Mouse (Mus musculus) heart, embryonic 12.5 days (tissue): ENCODE results near the gene Ehd1. TPM values are rescaled to one million over a fixed set of nuclear protein-coding genes. Genes with fewer than 3 reads are reported as not detected.

Experiments
- ATAC-seq: fragments of 200-750 bp; cut with Nextera tagmentation; 2 replicates; pipeline ENCODE4 v1.8.0; 2017; ENCODE audit warnings: moderate TSS enrichment, moderate library complexity; ENCODE audit not compliant: insufficient number of reproducible peaks, low FRiP score
- H3K27ac ChIP-seq: fragments of 300-500 bp; sonication (generic); 2 replicates; pipeline ENCODE4 v1.5.1; 2016; ENCODE audit warnings: mild to moderate bottlenecking, moderate library complexity; ENCODE audit not compliant: poor library complexity, severe bottlenecking
- H3K27me3 ChIP-seq: fragments of 300-500 bp; sonication (generic); replicated peaks from 2 replicates; pipeline ENCODE4 v1.6.1; 2016; ENCODE audit warnings: mild to moderate bottlenecking, moderate library complexity
- H3K36me3 ChIP-seq: fragments of 300-500 bp; sonication (generic); 2 replicates; pipeline ENCODE4 v1.6.1; 2016; ENCODE audit warnings: mild to moderate bottlenecking, moderate library complexity
- H3K4me1 ChIP-seq: fragments of 300-500 bp; sonication (generic); replicated peaks from 2 replicates; pipeline ENCODE4 v1.6.1; 2016; ENCODE audit warnings: mild to moderate bottlenecking
- H3K4me2 ChIP-seq: fragments of 300-500 bp; sonication (generic); 2 replicates; pipeline ENCODE4 v1.6.1; 2016; ENCODE audit warnings: mild to moderate bottlenecking, moderate library complexity
- H3K4me3 ChIP-seq: fragments of 300-500 bp; sonication (generic); 2 replicates; pipeline ENCODE4 v1.5.1; 2016; ENCODE audit warnings: mild to moderate bottlenecking
- H3K9ac ChIP-seq: fragments of 300-500 bp; sonication (generic); 2 replicates; pipeline ENCODE4 v1.6.1; 2016; ENCODE audit warnings: mild to moderate bottlenecking, moderate library complexity
- H3K9me3 ChIP-seq: fragments of 300-500 bp; sonication (generic); replicated peaks from 2 replicates; pipeline ENCODE4 v1.6.1; 2016; ENCODE audit warnings: mild to moderate bottlenecking, moderate library complexity
- WGBS: fragments of 180-500 bp; shearing (Covaris S2); methylation state at CpG from one replicate; pipeline ENCODE4 v1.1.7; 2016; 5-methylcytosine and 5-hydroxymethylcytosine counted together
- polyA plus RNA-seq: library from polyadenylated mRNA; unstranded; fragments of >200 nt; fragmentation: Nextera tagmentation; extraction: Ambion mirVana; gene quantifications from 2 replicates; pipeline ENCODE4 v1.2.1, GENCODE M21; 2016

Ehd1 gene
- polyA plus RNA-seq, 1 experiment from 2014 or later: 88.7 TPM

GRCm38 (mm10) chr19:6261379-6261778 lies 15.1 kb upstream of the Ehd1 start:
- ATAC-seq: no peak
- Histone ChIP-seq H3K4me1 (no peaks in the 10 kb centered on the region), H3K27ac (no peak overlapping the region), H3K4me3 (no peak overlapping the region), H3K9ac (no peak overlapping the region), H3K36me3 (peaks cover 60% of the 10 kb centered on the region), H3K4me2 (no peak overlapping the region), H3K9me3 (peaks cover 4% of the 10 kb centered on the region; the same call in 1 of the 2 replicates), H3K27me3 (no peaks in the 10 kb centered on the region)
- WGBS: 91% methylated on average over 14 of the region's 14 CpGs

GRCm38 (mm10) chr19:6262222-6262621 lies 14.3 kb upstream of the Ehd1 start:
- 56% methylated on average over 7 of the region's 7 CpGs for WGBS
- Histone ChIP-seq H3K36me3 (peaks cover 51% of the 10 kb centered on the region), H3K27me3 (no peaks in the 10 kb centered on the region), H3K4me3 (no peak overlapping the region), H3K9ac (no peak overlapping the region), H3K9me3 (peaks cover 4% of the 10 kb centered on the region; the same call in 1 of the 2 replicates), H3K4me1 (no peaks in the 10 kb centered on the region), H3K4me2 (no peak overlapping the region), H3K27ac (no peak overlapping the region)
- no peak for ATAC-seq

GRCm38 (mm10) chr19:6262839-6263433 lies 13.6 kb upstream of the Ehd1 start:
- H3K4me1 ChIP-seq: no peaks in the 10 kb centered on the region
- no peak overlapping the region for H3K27ac ChIP-seq
- H3K36me3 ChIP-seq: peaks cover 44% of the 10 kb centered on the region
- no peaks in the 10 kb centered on the region for H3K27me3 ChIP-seq
- 84% methylated on average over 8 of the region's 8 CpGs for WGBS
- ATAC-seq: no peak
- H3K9ac ChIP-seq: no peak overlapping the region
- H3K4me2 ChIP-seq: no peak overlapping the region
- no peak overlapping the region for H3K4me3 ChIP-seq
- peaks cover 4% of the 10 kb centered on the region; the same call in 1 of the 2 replicates for H3K9me3 ChIP-seq

GRCm38 (mm10) chr19:6264200-6264599 lies 12.3 kb upstream of the Ehd1 start:
- ATAC-seq: no peak
- 72% methylated on average over 9 of the region's 9 CpGs for WGBS
- no peak overlapping the region for H3K9ac ChIP-seq
- peaks cover 32% of the 10 kb centered on the region for H3K36me3 ChIP-seq
- H3K9me3 ChIP-seq: peaks cover 4% of the 10 kb centered on the region; the same call in 1 of the 2 replicates
- H3K4me1 ChIP-seq: no peaks in the 10 kb centered on the region
- no peak overlapping the region for H3K27ac ChIP-seq
- H3K27me3 ChIP-seq: no peaks in the 10 kb centered on the region
- H3K4me2 ChIP-seq: no peak overlapping the region
- H3K4me3 ChIP-seq: no peak overlapping the region

- 80% methylated on average over 8 of the region's 8 CpGs for WGBS
- Histone ChIP-seq H3K27ac (no peak overlapping the region), H3K36me3 (peaks cover 25% of the 10 kb centered on the region), H3K4me2 (no peak overlapping the region), H3K4me3 (no peak overlapping the region), H3K9ac (no peak overlapping the region), H3K9me3 (peaks cover 4% of the 10 kb centered on the region; the same call in 1 of the 2 replicates), H3K27me3 (no peaks in the 10 kb centered on the region), H3K4me1 (no peaks in the 10 kb centered on the region)
- ATAC-seq: no peak
Observed at GRCm38 (mm10) chr19:6264945-6265344, 11.6 kb upstream of the Ehd1 start.

GRCm38 (mm10) chr19:6265727-6266182 lies 10.8 kb upstream of the Ehd1 start:
- WGBS: 60% methylated on average over 6 of the region's 6 CpGs
- H3K27ac ChIP-seq: no peak overlapping the region
- H3K9ac ChIP-seq: no peak overlapping the region
- no peak overlapping the region for H3K4me2 ChIP-seq
- H3K27me3 ChIP-seq: 0 out of 2 replicates have a peak, but pooled peaks cover 3% of the 10 kb centered on the region
- no peak overlapping the region for H3K4me3 ChIP-seq
- peaks cover 17% of the 10 kb centered on the region for H3K36me3 ChIP-seq
- peaks cover 3% of the 10 kb centered on the region; the same call in 1 of the 2 replicates for H3K9me3 ChIP-seq
- no peak for ATAC-seq
- no peaks in the 10 kb centered on the region for H3K4me1 ChIP-seq

- Histone ChIP-seq H3K9ac (no peak overlapping the region), H3K4me3 (no peak overlapping the region), H3K4me1 (no peaks in the 10 kb centered on the region), H3K36me3 (no peaks in the 10 kb centered on the region), H3K9me3 (no peaks in the 10 kb centered on the region), H3K27ac (no peak overlapping the region), H3K4me2 (no peak overlapping the region), H3K27me3 (0 out of 2 replicates have a peak, but pooled peaks cover 7% of the 10 kb centered on the region)
- ATAC-seq: peak; percentile 15; the same call in 1 of the 2 replicates
- WGBS: 63% methylated on average over 11 of the region's 11 CpGs
Observed at GRCm38 (mm10) chr19:6267306-6268169, 9.0 kb upstream of the Ehd1 start.

GRCm38 (mm10) chr19:6268170-6268528 lies 8.4 kb upstream of the Ehd1 start:
- H3K9ac ChIP-seq: no peak overlapping the region
- H3K9me3 ChIP-seq: no peaks in the 10 kb centered on the region
- no peak overlapping the region for H3K4me2 ChIP-seq
- H3K4me3 ChIP-seq: no peak overlapping the region
- WGBS: 13% methylated on average over 8 of the region's 8 CpGs
- no peak overlapping the region for H3K27ac ChIP-seq
- 0 out of 2 replicates have a peak, but pooled peaks cover 7% of the 10 kb centered on the region for H3K27me3 ChIP-seq
- no peaks in the 10 kb centered on the region for H3K4me1 ChIP-seq
- no peaks in the 10 kb centered on the region for H3K36me3 ChIP-seq
- peak; percentile 64; the same call in 1 of the 2 replicates for ATAC-seq

- Histone ChIP-seq H3K9me3 (no peaks in the 10 kb centered on the region), H3K36me3 (no peaks in the 10 kb centered on the region), H3K27me3 (0 out of 2 replicates have a peak, but pooled peaks cover 7% of the 10 kb centered on the region), H3K9ac (no peak overlapping the region), H3K4me1 (no peaks in the 10 kb centered on the region), H3K4me3 (no peak overlapping the region), H3K27ac (no peak overlapping the region), H3K4me2 (no peak overlapping the region)
- 79% methylated on average over 7 of the region's 7 CpGs for WGBS
- ATAC-seq: no peak
Observed at GRCm38 (mm10) chr19:6268670-6269132, 7.8 kb upstream of the Ehd1 start.

GRCm38 (mm10) chr19:6269798-6270475 lies 6.6 kb upstream of the Ehd1 start:
- H3K27ac ChIP-seq: no peak overlapping the region
- no peak overlapping the region for H3K4me2 ChIP-seq
- no peak overlapping the region for H3K9ac ChIP-seq
- no peak overlapping the region for H3K4me3 ChIP-seq
- 0 out of 2 replicates have a peak, but pooled peaks cover 7% of the 10 kb centered on the region for H3K27me3 ChIP-seq
- 85% methylated on average over 8 of the region's 8 CpGs for WGBS
- no peaks in the 10 kb centered on the region for H3K4me1 ChIP-seq
- H3K9me3 ChIP-seq: no peaks in the 10 kb centered on the region
- no peak for ATAC-seq
- no peaks in the 10 kb centered on the region for H3K36me3 ChIP-seq

GRCm38 (mm10) chr19:6270661-6271060 lies 5.9 kb upstream of the Ehd1 start:
- Histone ChIP-seq H3K9ac (no peak overlapping the region), H3K27me3 (0 out of 2 replicates have a peak, but pooled peaks cover 7% of the 10 kb centered on the region), H3K9me3 (no peaks in the 10 kb centered on the region), H3K4me3 (no peak overlapping the region), H3K36me3 (no peaks in the 10 kb centered on the region), H3K4me2 (no peak overlapping the region), H3K4me1 (peaks cover 1% of the 10 kb centered on the region), H3K27ac (no peak overlapping the region)
- 53% methylated on average over 9 of the region's 9 CpGs for WGBS
- no peak for ATAC-seq
